Mouse (Mus musculus): Measurements from ENCODE around the gene Ehd2.

Ehd2 gene

DNA sequence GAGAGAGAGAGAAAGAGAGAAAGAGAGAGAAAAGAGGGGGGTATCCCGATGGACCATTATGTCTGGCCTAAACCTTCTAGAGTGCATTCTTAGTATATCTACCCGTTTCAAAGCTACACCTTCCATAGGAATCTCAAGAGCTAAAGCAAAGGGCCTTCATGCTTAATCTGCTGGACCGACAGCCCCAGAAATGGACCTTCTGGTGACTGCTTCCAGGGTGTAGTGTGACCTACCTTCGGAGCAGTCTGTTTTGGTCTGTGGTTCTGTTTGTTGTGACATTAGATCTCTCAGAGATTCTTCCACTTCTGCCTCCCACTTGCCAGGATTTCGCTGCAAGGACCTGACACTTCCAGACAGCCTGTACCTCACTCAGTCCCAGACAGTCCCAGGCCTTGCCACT, 56.8 kb downstream of the Ehd2 start:
- no peak for DNase-seq (ENCODE audit: low spot score in 2 of 2)

GRCm38 (mm10) chr7:15907971-15908590, 59.3 kb downstream of the Ehd2 start:
- no peak for DNase-seq (ENCODE audit: low spot score in 2 of 2)

GRCm38 (mm10) chr7:15906602-15907001, 60.8 kb downstream of the Ehd2 start:
- no peak for DNase-seq (ENCODE audit: low spot score in 2 of 2)

DNA sequence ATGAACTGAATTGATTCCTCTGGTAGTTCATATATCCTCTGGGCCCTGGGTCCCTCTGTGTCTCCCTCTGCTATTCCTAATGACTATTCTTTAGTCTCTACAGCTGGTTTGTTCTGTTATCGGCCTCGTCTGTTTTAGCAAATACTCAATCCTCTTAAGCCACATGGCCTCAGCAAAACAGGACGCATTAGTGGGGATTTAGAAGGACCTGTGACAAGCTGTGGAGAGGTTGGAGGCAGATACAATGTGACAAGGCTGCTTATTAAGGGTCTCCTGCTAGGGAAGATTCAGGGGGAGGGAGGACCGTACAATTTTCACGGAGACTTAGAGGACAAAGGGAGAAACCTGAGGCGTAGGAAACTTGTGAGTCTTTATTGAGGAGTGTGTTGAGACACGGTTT, 61.5 kb downstream of the Ehd2 start:
- DNase-seq (ENCODE audit: low spot score in 2 of 2): no peak

GRCm38 (mm10) chr7:15901366-15902048, 65.9 kb downstream of the Ehd2 start:
- DNase-seq (ENCODE audit: low spot score in 2 of 2): no peak

All from heart, adult 9 months (tissue).